Mouse (Mus musculus): ENCODE measurements around the gene Sun2.
A peak's percentile ranks its signal among the peaks of the same experiment; 100 is the strongest.

The Sun2 gene

DNA sequence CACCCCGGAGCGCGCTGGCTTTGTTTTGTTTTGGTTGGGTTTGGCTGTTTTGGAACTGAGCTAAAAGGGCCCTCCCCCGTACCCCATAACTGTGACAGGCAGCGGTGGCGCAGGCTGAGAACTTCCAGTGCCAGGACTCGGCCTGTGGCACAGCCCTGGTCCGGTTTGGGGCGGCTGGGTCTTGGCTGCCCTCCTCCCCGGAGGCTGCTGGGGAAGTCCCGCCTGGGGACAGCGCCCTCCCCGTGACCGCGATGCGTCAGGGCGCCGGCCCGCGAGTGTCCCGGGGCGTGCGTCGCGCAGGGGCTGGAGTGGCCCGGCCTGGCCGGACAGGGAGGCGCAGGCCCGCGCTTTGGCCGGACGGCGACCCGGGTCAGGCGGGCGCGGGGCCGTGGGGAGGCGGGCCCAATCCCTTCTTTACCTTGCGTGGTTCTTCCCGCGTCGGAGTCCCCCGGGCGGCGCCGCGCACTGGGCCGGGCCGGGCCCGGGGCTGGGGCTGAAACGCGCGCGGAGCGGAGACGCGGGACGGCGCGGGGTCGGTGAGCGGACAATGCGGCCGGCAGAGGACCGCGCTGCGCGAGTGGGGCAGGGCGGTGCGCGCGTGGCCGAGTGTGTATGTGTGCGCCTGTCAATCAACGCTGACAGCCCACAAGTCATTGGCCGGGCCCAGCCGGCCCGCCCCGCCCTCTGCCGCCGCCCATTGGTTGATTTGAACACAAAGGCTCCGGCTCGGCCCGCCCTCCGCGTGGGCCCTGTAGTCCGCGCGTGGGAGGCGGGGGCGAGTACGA, at the start of gene Sun2:
Gene Sun2 (minus strand): TSS at position 616 of the 785 bp plus-strand sequence.
- DNase-seq (ENCODE audit: low spot score), result peak; percentile 93

DNA sequence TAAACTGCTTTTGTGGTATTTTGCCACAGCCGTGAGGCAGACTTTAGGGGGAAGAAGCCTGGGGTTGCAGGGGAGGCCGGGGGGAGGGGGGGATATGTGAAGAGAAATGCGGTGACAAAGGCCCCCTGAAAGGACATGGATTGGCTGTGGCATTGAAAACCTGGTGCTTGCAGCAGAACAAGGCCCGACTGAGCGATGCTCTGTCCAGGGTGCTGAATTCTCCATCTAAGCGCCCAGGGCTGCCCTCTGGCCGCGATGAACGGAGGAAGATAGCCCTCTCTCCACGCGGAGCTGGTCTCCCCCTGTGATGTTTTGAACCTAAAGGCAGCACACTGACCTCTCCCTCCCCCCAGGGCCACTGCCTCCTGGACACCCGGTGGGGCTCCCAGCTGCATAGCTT, 49.2 kb upstream of the Sun2 start:
- peak; percentile 46 for DNase-seq (ENCODE audit: low spot score)

DNA sequence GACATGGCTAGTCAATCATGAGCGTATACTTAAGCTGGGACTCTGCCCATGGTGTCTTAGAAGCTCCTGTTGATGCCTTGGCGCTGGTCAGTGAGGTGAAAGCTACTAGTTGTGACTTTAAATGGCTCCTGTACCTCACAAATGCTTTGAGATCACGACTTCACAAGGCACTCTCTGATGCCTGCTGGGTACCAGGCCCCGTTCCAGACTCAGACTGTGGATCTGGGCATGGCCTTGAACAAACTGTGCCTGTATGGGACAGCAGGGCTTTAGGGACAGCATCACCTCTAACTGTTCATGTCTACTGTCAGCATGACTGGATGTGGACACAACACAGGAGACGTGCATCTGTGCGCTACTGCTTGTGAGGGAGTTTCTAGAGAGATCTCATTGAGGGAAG, 48.6 kb upstream of the Sun2 start:
- DNase-seq (ENCODE audit: low spot score), result no peak

DNA sequence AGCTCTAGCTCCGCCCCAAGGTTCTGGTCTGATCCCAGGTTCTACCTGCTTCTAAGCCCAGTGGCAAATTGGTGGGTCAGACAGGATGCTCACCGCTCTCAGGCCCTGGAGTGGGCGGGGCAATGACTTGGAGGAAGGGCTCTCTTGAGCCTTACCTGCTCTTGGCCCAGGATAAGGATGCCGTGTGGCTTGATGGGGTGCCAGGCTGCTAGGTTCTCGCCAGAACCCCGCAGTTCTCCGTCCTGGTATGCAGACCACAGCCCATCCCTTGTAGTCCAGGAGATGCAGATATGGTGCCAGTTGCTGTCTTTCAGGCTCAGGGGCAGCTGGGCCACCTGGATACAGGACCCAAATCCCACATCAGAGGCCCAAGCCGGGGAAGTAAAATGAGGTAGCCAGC, 47.8 kb upstream of the Sun2 start:
- DNase-seq (ENCODE audit: low spot score), result no peak

DNA sequence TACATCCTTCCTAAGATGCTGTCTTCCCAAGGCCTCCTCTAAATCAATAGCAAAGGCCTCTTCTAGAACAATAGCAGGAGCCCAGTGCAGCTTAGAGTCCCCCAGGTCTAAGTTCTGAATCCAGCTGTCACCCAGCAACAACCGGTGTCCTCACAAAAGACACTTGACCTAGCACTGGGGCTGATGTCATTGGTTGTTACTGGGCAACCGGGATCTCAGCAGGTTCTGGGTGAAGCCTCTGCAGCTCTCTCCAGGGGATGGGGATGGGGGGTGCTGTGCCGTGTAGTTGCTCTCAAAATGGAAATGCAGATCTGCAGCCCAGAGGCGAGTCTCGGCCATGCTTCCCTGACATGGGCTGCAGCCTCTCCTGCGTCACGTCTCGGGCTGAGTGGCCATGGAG, 45.5 kb upstream of the Sun2 start:
- no peak for DNase-seq (ENCODE audit: low spot score)

DNA sequence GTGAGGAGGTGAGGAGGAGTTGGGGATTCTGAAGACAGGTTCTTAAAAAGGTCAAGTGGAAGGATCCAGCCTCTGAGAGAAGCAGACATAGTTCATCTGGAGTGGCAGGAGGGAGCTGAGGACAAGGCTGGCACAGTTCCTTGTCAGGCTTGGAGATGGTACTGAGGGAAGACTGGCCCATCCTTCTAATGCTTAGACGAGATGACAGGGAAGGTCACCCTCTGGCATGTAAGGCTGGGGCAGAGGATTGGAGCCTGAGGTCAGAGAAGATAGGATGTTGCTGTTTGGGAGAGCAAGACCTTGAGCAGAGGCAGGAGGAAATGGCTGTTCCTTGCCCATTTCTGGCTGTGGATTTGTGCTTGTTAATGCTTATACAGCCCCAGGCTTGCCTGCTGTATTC, 42.7 kb upstream of the Sun2 start:
- DNase-seq (ENCODE audit: low spot score), result no peak

DNA sequence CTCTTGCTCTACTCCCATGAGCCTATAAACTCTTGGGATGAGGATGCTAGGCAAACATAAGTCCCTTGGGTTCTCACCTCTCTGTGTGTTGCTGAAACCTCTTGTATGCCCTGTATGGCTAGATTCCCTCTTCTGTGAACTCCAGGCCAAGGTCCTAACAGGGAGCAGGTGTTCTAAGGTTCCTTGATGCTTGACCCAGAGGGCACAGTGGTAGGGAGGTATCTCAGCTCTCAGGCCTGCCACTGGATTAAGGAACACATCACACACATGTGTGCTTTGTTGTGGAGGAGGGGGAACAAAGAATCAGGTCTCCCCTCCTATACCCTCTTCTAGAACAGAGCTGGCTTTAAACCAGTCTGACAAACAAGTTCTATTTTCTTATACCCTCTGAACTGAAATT, 35.4 kb upstream of the Sun2 start, which contains the start of gene Dnal4:
Gene Dnal4 (minus strand): TSS at position 101 of the 400 bp plus-strand sequence.
- DNase-seq (ENCODE audit: low spot score), result no peak

DNA sequence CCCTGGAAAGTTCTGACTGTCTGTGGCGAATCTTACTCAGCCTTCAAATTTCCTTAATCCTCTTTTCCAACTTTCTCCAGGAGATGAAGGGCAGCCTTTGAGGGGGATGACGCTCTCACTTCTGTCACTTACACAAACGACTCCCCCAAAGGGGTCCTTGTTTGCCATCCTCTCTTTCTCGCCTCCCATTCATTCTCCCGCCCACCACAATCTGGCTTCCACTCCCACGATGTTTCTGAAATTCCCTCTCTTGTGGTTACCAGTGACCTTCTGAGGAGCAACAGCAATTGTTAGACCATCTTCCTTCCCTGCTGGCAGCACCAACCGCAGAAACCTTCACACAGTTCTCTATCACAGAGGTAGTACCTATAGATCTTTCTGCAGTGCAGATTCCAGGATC, 33.3 kb upstream of the Sun2 start:
- DNase-seq (ENCODE audit: low spot score), result no peak

DNA sequence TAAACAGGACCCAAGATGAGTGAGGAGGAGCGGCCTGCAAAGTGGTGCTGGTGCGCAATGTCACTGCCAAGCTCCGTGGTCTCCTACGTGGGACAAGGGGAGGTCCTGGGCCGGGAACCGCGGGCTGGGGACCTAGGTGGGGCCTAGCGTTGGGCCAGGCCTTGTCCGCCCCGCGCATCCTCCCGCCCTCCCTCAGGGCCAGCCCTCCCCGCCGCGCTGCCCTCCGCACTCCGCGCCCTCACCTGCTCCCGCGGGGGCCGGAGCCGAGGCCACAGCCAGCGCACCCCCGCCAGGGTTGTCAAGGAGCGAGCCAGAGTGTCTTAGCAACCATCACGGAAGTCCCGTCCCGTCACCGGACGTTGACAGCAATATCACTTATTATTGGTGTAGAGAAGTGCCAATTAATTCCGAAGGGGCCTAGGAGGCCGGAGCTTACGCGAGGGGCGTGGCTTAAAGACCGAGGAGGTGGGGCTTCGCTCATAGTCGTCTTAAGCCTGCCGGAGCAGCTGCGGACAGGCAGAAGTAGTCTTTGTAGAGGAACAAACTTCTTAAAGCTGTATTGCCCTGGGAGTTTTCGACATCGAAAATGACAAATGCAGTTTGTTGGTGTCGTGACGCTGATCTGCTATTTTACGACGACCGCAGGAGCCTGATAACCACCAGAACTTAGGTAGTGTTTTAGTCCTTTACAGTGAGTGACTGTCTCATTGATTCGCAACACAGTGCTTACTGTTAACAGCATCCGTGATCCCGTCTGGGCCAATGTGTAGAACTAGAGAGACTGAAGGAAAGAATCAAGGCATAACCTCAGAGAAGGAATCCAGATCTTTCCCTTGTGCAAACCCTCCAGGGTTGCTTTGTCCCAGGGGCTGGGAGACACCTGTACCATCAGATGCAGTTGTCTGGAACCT, 32.0 kb upstream of the Sun2 start:
- DNase-seq (ENCODE audit: low spot score), result peak; percentile 96

DNA sequence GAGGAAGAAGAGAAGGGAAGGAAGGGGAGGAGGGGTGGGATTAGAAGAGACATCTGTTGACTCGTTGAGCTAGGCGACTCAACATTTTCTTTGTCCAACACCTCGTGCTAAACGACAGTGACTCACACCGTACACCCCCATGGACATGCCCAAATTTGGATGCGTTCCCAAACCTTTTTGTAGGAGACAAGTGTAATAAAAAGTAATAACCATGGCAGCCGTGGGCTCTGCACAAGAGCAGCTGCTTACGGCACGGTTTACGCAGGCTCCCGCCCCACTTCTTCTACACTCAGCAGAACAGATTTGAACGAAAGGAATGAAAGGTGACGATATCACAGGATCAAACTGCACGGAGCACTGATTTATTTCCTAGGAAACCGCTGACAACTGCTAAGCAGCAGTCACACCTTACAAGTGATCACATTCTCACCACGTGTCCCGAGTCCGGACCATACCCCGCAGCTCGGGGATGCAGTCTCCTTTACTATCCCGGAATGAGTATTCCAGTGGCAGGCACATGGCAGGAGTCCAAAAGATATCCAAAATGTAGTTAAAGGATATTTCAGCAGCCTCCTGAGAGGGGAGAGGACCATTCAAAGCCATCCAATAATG, 28.4 kb upstream of the Sun2 start:
- DNase-seq (ENCODE audit: low spot score), result no peak

DNA sequence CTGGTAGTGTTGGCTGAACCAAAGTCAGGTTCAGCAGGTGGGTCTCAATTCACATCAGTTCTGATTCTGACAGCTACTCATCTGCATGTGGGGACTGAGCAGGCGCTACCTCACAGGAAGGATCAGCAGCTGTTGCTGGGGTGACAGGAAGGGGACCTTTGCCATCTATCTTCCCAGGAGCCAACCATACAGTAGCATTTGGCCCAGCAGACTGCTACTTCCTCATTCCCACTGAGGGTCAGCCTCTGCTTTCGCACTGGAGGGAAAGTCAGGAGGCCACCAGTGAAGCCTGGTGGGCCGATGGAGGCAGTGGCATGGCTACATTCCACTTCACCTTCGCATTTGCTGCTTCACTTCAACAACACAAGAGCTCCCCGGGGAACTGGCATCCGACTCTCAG, 26.0 kb upstream of the Sun2 start:
- DNase-seq (ENCODE audit: low spot score), result no peak

DNA sequence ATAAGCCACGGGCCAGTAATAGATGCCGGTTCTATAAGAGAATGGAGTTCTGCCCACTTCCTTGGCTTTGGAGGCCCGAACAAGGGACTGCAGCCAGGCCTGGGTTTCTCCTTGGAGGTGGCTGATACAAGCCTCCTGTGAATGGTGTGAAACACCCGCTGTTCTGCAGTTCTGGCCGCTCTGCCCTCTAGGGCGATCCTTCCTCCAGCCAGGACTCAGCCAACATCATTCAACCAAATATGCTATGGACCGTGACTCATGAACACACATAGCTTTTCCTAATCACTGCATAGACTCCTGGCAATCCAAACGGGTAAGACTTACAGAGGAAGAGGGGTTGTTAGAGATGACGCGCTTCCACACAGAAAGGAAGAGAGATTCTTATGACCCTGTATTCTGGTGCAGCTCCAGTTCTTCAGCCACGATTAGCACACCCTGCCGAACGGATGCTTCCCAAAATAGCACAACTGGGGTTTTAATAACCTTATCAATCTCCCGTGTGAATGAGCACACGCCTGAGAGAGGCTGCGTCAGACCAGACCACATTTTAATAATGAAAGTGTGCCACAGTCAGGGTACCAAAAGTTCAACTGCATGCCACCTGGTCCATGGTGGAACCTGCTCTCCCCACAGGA, 25.1 kb upstream of the Sun2 start:
- no peak for DNase-seq (ENCODE audit: low spot score)

DNA sequence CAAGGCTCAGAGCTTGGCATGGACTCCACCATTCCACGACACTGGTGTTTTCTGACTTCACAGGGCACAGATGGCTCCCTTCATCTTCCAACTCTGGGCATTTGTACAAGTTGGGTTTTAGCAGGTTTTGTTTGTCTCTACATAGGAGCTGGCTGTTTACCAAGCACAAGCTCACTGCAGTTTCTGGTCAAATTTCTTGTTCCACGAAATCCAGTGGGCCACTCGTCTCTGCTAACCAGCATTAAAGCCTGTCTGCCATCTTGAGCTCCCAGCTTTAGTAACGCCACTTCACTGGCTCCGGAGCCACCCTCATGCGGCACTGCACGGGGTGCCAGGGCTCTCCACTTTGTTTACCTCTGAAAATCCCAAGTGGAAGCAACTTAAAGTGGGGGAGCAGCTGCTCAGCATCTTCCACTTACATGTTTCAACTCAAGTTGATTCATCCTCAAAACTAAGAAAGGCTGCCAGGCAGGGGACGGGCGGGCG, 24.3 kb upstream of the Sun2 start:
- DNase-seq (ENCODE audit: low spot score), result no peak

DNA sequence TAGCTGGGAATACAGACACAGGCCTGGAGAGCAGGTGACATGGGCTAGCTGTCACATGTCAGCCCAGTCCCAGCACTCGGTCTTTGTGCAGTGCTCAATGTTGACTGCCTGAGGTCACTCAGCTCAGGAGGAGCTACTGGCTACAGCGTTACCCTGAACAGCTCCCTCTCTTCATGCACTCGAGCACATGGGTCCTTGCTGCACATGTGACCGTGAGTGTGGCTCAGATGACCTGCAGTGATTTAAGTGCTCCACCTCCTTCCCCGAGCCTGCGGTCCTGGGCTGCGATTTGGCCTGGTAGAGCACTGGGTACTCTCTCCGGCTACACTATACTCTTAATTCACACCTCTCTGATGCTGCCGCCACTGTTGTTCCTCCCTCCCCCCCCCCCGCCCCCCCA, 23.8 kb upstream of the Sun2 start:
- no peak for DNase-seq (ENCODE audit: low spot score)

DNA sequence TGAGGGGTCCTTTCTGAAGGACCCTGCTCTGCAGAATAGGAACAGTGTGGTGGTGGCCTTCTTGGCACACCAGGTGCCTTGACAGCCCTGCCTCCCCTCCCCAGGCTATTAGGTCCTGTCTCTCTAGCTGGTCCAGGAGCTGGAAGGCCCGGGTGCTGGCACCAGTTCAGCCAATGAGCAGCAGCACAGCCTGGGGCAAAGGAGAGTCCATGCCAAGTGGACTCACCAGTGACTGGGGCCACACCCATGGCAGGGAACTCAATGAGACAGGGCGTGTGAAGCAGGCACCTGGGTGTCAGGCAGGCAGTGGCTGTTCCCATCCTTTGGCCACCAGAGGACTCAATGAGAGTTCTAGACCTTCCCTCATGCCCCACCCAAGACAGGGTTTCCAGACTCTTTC, 23.0 kb upstream of the Sun2 start:
- peak; percentile 39 for DNase-seq (ENCODE audit: low spot score)

DNA sequence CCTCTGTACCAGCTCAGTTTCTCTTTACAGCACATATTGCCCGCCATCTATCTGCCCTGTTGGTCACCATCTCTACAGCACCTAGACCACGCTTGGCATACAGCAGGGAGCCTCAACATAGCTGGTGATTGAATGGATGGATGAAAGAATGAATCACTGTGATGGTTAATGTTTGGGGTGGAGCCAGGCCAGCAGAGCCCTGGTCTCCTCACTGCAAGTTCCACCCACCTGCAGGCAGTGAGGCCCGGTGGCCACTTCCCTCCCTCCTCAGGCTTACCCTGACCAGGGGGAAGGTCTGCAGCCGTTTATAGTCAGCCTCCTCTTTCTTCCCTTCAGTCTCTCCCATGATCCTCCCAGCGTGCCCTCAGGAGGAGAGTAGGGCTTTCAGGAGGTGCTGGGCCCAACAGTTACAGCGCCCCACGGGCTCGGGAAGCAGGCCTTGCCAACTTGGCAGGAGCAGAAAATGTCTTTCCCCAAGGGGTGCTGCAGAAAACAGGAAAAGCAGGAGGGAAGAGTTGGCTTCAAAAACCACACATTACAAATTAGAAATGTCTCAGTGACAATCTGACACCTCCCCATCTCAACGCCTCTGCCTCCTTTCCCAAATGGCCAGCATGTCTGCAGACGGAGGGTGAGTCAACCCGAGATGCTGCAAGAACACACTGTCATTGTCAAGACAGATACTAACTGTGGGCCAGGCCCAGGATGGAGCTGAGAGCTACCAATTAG, 22.4 kb upstream of the Sun2 start:
- no peak for DNase-seq (ENCODE audit: low spot score)

DNA sequence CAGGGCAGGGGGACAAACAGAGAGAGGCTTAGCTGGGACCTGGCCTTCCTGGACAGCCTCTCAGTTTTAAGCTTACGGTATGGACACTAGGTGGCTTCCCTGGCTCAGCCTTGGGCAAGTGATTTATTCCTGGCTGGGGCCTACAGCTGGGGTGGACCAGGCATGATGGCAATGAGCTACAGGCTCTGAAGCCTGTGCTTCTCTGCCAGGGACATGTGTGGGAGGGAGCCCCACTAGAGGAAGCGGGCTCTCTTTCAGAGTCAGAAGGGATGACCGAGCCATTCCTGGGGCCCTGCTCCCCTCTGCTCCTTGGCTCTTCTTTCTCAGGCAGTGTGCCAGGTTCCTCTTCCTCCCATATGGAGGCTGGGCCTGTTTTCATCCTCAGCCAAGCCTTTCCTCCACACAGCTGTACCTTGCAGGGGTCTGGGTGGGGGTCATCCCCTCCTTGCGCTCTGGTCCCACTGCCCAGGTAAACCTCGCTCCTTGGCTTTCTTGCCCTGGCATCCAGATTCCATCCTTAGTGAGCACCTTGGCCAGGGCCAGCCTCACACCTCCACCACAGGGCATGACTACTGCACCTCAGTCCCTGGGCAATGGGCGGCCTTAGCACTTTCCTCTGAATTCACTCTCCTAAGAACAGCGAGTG, 21.4 kb upstream of the Sun2 start:
- DNase-seq (ENCODE audit: low spot score), result no peak

DNA sequence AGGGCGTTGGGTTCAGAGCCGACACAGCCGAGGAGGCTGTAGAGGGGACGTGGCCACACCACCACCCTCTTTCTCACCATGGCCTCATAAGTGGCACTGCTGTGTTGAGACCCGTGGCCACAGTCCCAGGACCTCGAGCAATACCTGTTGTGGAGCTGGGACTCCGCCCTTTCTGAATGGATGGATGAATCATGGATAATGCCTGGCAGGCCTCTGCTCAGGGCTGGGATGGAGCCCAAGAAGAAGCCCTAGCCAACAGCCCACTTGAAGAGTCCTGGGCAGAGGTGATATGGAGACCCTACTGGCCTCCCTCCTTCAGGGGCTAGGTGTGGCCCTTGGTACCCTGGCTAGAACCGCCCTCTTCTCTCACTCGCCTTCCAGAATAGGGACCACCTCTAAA, 20.7 kb upstream of the Sun2 start:
- no peak for DNase-seq (ENCODE audit: low spot score)

DNA sequence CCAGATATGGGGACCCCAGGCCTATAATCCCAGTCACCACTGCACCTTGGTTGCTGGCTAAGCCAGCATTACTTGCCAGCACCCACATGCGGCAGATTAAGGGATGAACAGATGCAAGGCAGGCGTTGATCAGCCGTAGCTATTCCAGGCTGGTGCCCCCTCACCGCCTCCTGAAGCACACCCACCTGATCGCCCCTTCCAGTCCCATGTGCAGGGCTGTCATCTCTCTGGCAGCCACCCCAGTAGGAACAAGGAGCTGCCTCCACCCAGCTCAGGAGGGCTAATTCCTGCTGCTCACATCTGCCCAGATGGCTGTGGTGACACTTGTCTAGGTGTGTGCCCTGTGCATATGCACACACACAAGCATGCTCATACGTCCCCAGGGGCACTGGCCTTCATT, 18.6 kb upstream of the Sun2 start:
- DNase-seq (ENCODE audit: low spot score), result no peak

DNA sequence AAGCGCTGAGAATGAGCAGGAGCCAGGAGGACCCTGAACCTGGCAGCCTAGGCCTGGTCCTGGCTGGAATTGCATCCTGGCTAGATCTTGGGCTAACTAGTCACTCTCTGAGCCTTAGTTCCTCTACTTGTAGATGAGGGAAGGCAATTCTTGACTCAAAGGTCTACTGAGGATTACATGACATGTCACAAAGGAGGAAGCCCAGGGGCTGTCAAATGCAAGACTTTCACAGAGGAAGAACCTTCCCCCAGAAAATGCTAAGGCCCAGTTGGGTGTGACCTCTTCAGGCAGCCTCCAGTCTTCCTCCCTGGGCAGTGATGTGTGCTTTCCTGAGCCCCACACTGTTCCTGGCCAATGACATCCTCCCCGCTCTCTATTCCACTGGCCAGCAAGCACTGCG, 14.8 kb upstream of the Sun2 start:
- no peak for DNase-seq (ENCODE audit: low spot score)

Data from testis, postnatal 14 days (tissue).